Mouse (Mus musculus) WW6 (cell line): ENCODE measurements around the gene Lbx2.

Experiments
- DNase-seq: peaks from one replicate; pipeline ENCODE4 v3.0.0-alpha.2; 2013; ENCODE audit warnings: low read depth, low spot score

Gene Lbx2

GRCm38 (mm10) chr6:83108762-83109668, 22.8 kb downstream of the Lbx2 start, which contains the start of gene Mrpl53:
Gene Mrpl53, plus strand, starts transcription at chr6:83109040.
- DNase-seq, result no peak

GRCm38 (mm10) chr6:83111510-83112136, 25.5 kb downstream of the Lbx2 start:
- no peak for DNase-seq

- DNase-seq, result no peak
Measured at GRCm38 (mm10) chr6:83115011-83115671, 29.0 kb downstream of the Lbx2 start, which contains the start of gene Mogs. Gene Mogs, plus strand, starts transcription at chr6:83115496.

- DNase-seq, result no peak
Measured at GRCm38 (mm10) chr6:83115682-83116372, 29.7 kb downstream of the Lbx2 start.

- DNase-seq, result no peak
Measured at GRCm38 (mm10) chr6:83116373-83117164, 30.4 kb downstream of the Lbx2 start.

GRCm38 (mm10) chr6:83117165-83117438, 30.9 kb downstream of the Lbx2 start:
- no peak for DNase-seq

- DNase-seq, result no peak
Measured at GRCm38 (mm10) chr6:83117616-83118015, 31.4 kb downstream of the Lbx2 start.

GRCm38 (mm10) chr6:83118369-83118768, 32.2 kb downstream of the Lbx2 start:
- DNase-seq, result no peak

GRCm38 (mm10) chr6:83118825-83119733, 32.9 kb downstream of the Lbx2 start:
- DNase-seq, result no peak

- no peak for DNase-seq
Measured at GRCm38 (mm10) chr6:83119734-83120051, 33.5 kb downstream of the Lbx2 start.

GRCm38 (mm10) chr6:83120930-83121862, 35.0 kb downstream of the Lbx2 start, which contains the start of gene Wbp1:
Gene Wbp1, minus strand, starts transcription at chr6:83121559.
- peak; percentile 96 for DNase-seq

- DNase-seq, result no peak
Measured at GRCm38 (mm10) chr6:83121863-83122710, 35.9 kb downstream of the Lbx2 start.

GRCm38 (mm10) chr6:83122961-83123360, 36.8 kb downstream of the Lbx2 start:
- DNase-seq, result no peak

GRCm38 (mm10) chr6:83124851-83125312, 38.7 kb downstream of the Lbx2 start:
- DNase-seq, result peak; percentile 87

GRCm38 (mm10) chr6:83125331-83125730, 39.2 kb downstream of the Lbx2 start, which contains the start of gene Ino80b:
Gene Ino80b, minus strand, starts transcription at chr6:83125431.
- DNase-seq, result no peak

- DNase-seq, result no peak
Measured at GRCm38 (mm10) chr6:83127419-83127818, 41.3 kb downstream of the Lbx2 start.

- DNase-seq, result no peak
Measured at GRCm38 (mm10) chr6:83131469-83132034, 45.4 kb downstream of the Lbx2 start.
